Mouse (Mus musculus) ES-Bruce4 (cell line): ENCODE results near the gene Cntfr.

Source experiments
- CTCF ChIP-seq: IDR thresholded peaks from one replicate; pipeline ENCODE4 v1.8.1; 2011; ENCODE audit warnings: low read depth, low read length
- EP300 ChIP-seq: IDR thresholded peaks from 2 replicates; pipeline ENCODE4 v1.6.1; 2011; ENCODE audit warnings: low read depth, low read length; ENCODE audit not compliant: insufficient read depth
- POLR2A ChIP-seq: IDR thresholded peaks from one replicate; pipeline ENCODE4 v1.8.1; 2011; ENCODE audit warnings: low read length; ENCODE audit not compliant: insufficient read depth

DNA sequence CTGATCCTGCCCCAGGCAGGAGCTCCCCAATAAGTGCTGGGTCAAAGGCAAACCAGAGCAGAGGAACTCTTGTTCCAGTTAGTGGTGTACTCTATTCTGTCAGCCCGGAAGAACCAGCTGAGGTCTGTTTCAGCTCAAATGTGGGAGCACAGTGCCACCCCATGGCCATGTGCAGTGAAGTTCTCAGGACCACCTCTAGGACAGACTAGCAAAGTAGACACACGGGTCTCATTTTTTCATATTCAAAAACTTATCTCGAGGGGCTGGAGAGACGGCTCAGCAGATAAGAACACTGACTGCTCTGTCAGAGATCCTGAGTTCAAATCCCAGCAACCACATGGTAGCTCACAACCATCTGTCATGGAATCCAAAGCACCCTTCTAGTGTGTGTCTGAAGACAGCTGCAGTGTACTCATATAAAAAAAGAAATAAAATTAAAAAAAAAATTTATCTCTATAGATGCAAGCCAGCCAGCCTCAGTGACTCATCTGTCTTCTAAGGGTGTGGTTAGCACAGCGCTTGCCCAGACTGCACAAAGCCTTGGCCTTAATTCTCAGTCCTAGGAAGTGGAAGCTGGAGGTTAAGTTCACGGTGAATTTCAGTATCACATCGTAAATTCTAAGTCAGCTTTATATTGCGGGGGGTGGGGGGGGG, 40.8 kb upstream of the Cntfr start:
- TF ChIP-seq CTCF: peak; percentile 91
- TF ChIP-seq EP300: 0 out of 2 replicates have a peak, but pooled peaks have one; percentile 12
- no peak for TF ChIP-seq POLR2A
